Mouse (Mus musculus) layer of hippocampus, postnatal 25 days (tissue): ENCODE measurements at regions not wholly inside any gene's neighbourhood (a gene's known extent, or its start where the extent isn't known, plus 50 kb on each side); places are given as distances from the start of the nearest gene placed in this dataset.
"Not testable (repeated sequence)": the region's sequence is repeated elsewhere in the genome, so short reads cannot be mapped to it uniquely, and the experiment has no call there.

Source experiments
- DNase-seq, 2 experiments: peaks; one replicate each; pipeline ENCODE4 v3.0.0; 2022; ENCODE audit warnings: mixed read lengths in 2 of 2, low spot score in 1 of 2; ENCODE audit errors: extremely low spot score in 1 of 2

DNA sequence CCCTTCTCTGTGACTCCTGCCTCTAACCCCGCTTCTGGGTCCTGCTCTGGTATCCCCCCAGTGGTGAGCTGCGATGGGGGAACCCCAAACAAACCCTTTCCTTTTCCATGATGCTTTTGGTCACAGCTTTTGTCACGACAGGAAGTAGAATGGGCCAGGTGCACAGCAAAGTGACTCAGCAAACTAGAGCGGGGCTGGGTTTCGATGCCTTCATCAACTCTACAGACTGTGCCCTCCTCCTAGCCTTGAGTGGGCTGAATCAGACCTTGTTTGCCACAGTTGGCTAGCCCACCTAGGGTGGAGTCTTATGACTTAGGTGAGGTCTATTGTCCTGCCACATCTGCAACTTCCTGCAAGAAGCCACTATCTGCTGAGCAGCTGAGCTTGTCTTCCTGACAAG lies 174.7 kb upstream of the Trpc7 start:
- no peak for DNase-seq

GRCm38 (mm10) chr13:57061656-57062055 lies 165.9 kb upstream of the Trpc7 start:
- no peak for DNase-seq

GRCm38 (mm10) chr13:57061074-57061473 lies 165.3 kb upstream of the Trpc7 start:
- DNase-seq: no peak

DNA sequence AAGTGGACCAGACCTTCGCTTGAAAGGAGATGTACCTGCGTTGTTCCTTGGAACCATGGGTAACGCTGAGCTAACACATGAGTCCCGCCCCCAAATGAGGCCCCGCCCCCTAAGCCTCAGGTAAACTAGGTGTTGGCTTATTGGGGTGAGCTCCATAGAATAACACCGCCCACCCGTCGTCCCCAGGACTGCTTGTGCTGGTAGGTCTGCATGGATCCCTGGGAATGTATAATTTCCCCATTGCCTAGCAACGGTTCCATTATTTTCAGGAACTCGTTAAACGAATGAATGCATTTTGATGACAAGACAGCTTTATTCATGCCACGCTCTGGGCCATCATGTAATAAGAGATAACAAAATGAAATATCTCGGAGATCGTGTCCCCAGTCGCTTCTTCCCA lies 161.0 kb upstream of the Trpc7 start:
- peak in 1 of 2 experiments; percentile 7 for DNase-seq

DNA sequence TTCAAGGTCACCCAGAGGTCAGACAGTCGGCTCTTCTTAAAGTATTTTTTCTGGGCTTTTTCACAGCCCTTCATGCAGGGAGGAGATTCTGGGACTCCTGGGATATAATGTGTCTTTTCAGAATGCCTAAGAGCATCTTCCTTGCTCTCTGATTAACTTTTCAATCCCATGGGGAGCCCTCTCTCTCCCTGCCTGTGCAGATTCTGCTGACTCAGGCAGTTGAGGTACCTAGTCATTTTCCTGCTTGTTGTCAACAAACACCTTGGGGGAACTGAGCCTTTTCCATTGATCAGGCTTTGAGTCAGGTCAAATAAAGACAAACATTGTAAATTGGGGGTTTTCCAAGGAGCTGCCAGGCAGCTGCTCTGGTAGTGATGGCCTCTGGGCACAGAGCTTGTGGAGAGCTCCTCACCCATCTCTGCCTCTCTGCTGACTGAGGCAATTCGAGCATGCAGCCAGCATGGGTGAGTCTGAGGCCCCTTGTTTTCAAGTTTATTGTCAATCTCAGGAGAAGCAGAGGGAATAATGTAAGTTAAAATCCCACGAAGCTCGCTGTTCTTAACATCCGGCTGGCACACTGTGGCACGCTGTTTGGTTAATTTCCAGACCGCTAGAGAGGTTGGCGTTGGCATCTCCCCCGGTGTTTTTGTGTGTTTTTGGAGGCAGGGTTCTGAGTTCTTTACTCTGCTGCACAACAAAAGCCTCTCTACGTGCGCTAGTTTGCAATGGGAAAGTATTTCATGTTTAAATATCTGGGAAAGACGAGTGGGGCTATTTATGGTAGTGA lies 159.8 kb upstream of the Trpc7 start:
- peak in 1 of 2 experiments; percentile 12 for DNase-seq

DNA sequence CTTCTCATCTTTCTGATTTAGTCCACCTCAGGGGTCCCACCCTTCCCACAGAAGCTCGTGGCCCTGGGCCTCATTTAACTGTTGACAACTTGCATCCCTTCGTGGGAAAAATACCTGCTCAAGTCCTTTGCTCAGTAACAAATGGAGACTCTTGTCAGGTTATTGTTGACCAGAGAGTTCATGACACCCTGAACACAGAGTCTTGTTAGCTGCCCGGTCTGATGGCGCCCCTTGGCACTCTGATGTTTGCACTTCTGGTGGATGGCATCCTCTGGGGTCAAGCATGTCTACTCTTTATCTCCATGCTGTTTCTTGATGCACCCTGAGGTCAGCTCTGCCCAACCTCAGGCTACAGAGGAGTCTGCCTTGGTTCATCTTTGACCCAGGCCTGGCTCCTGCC lies 157.6 kb upstream of the Trpc7 start:
- no peak for DNase-seq

GRCm38 (mm10) chr13:57046130-57046529 lies 150.3 kb upstream of the Trpc7 start:
- DNase-seq: not testable (repeated sequence)

DNA sequence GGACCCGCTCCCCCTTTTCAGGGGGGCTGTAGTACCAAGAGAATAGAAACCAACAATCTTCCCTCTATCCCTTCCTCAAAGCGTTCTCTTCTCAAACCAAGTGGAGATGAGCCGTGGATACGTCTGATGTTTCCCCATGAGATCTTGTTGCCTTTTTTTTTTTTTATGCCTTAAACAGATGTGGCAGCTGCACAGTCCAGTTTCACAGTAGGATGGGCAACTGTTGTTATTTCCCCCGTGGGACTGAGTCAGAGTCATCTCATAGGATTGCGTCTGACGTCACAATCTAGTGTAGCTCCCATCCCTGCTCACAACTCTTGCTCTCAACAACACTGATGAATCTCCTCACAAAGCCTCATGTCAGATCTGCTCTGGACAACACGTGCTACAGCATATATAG lies 148.7 kb upstream of the Trpc7 start:
- no peak for DNase-seq

- no peak for DNase-seq
Measured at GRCm38 (mm10) chr13:57043316-57043974, 147.7 kb upstream of the Trpc7 start.

DNA sequence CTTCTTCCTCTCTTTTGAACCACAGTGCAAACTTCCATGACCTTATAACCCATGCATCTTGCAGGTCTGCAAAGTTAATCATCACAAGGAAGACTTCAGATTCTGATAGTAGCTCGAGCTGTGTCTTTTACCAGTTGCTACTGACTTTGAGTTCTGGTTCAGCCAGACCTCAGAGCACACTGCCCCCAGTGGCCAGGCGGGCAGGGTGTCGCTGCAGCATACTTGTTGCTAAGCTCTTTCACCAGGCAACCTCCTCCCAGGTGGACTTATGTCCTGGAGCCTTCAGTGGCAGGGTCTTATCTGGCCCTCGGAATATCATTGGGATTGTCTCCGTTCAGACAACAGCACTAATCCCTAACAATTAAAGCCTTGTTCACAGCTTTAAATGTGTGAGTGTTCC lies 146.7 kb upstream of the Trpc7 start:
- DNase-seq: no peak

GRCm38 (mm10) chr13:57032871-57033270 lies 137.1 kb upstream of the Trpc7 start:
- no peak for DNase-seq

DNA sequence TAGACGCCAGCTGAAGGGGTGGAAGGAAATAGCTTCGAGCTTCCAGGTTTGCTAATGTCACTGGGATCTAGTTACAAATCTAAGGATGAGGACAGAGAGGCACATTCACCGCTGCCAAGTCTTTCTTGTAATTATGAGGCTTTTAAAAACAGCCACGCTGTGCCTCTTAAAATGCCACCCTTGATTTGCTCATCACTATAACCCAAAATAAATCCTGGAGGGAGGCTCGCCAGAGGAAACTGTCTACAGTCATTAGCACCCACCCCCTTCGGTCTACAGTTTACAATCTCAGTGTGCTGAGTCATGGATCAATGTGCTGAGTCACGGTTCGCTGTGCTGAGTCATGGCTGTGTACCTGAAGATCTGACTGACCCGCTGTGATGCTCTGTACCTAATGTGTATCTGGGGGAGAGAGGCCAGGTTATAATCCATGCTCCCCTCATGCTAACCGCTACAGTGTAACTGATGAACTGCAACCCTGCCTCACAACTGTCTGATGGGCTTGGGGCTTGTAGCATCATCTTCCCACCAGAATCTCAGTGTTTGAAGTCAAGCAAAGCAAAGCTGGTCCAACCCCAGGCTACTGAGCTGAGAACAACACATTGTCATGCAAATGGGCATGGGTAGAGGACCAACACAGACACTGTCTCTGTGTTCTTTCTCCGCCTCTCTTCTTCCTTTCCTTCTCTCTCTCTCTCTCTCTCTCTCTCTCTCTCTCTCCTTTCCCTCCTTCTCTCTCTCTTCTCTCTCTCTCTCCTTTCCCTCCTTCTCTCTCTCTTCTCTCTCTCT lies 122.0 kb upstream of the Trpc7 start:
- DNase-seq: peak in 1 of 2 experiments; percentile 17

- no peak for DNase-seq
Measured at GRCm38 (mm10) chr13:57016465-57017272, 120.9 kb upstream of the Trpc7 start.

DNA sequence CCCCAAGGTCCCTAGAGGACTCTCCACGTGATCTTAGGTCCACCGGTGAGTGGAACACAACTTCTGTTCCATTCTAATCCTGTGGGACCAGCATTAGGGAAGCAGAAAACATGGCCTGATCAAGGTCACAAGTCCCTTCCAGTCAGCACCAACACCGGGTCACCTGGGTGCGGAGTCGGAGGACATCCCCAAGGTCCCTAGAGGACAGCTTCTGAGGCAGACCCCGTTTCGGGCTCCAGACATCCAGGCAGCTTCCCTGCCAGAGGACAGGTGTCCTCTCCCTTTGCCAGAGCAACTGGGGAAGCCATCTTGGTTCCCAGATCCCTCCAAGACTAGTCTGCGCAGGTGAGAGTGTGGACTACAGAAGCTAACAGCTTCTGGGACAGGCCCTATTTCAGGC lies 111.4 kb upstream of the Trpc7 start:
- DNase-seq: not testable (repeated sequence)

DNA sequence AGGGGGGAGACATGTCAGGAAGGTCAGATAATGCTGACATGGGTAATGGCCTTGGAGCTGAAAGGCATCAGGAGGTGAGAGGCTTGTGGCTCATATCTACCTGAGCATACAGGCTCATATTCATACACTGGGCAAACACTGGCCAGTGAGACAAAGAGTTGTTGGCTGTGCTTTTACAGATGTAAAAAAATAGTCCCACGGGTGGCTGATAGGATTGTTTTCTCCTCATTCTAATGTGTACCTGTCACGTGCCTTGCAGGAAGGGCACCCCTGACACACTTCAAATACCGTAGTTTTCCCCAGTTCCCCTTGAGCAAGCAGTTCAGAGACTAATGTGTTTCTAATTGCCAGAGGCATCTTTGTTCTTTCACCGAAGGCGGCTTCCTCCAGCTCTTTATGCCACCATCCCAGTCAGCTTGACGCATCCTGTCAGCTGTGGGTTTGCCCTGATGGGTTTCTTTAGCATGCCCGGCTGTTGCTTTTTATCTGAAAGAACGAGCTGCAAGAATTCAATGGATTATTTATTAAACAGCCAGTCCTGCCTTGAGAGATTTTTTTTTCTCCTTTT lies 107.9 kb upstream of the Trpc7 start:
- DNase-seq: no peak

DNA sequence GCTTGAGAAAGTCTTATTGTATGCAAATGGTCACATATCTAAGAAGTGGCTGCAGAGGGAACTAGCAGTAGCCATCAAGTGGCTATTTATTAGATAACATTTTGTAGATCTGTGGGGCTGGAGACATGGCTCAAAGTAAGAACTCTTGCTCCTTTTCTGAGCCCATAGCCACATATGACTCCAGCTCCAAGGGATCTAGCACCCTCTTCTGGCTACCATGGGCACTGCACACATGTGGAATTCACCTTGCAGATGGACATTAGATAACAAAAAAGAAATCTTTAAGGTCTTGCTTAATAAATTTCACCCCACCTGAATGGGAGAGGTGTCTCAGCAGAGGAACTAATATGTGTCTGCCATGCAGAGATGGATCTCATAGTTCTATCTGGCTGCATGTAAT lies 96.2 kb upstream of the Trpc7 start:
- DNase-seq: no peak

DNA sequence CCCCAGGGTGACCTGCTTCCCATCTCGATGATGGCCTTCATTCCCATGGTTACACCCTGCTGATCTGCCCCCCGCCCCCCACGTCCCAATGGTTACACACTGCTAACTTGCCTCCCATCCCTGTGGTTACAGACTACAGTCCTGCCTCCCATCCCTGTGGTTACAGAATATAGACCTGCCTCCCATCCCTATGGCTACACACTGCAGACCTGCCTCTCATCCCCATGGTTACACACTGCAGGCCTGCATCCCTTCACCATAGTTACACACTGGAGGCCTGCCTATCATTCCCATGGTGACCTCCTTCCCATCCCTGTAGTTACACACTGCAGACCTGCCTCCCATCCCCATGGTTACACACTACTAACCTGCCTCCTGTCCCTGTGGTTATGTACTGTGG lies 78.3 kb upstream of the Trpc7 start:
- DNase-seq: no peak

- DNase-seq: no peak
Measured at GRCm38 (mm10) chr13:56955358-56955757, 59.6 kb upstream of the Trpc7 start.

DNA sequence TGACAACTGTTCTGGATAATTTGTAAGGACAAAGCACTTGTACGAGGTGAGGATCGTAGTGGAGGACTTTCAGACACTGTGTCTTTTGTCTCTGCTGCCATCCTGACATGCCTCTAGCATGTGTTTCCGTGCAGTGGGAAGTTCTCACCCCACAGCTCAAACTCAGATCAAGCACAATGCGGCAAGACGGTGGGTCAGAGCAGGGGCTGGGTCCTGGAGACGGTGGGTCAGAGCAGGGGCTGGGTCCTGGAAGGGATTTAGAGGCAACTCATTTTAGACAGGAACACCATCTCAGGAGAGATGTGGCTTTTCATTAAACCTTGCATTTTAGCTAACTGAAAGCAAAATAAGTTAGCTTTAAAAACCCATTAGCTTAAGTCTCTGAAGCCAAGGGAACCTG lies 52.3 kb upstream of the Trpc7 start:
- DNase-seq: no peak

- no peak for DNase-seq
Measured at GRCm38 (mm10) chr13:56947266-56947665, 51.5 kb upstream of the Trpc7 start.
